Mouse (Mus musculus): Measurements from ENCODE around the gene Ptgdr. TPM values are rescaled to one million over a fixed set of nuclear protein-coding genes. Genes with fewer than 3 reads are reported as not detected.
"Not testable (repeated sequence)": the region's sequence is repeated elsewhere in the genome, so short reads cannot be mapped to it uniquely, and the experiment has no call there.

The Ptgdr gene
- polyA plus RNA-seq, 1 experiment from 2014 or later = 0.98 TPM

- not testable (repeated sequence) for H3K4me2 ChIP-seq (replicated peaks; ENCODE audit: low read depth, low read length); H3K27me3 ChIP-seq (ENCODE audit: control insufficient read depth, insufficient read depth, low read length); H3K9ac ChIP-seq (replicated peaks; ENCODE audit: low read depth, low read length); H3K4me3 ChIP-seq (ENCODE audit: low read depth, low read length); ATAC-seq (ENCODE audit: insufficient number of reproducible peaks, insufficient read depth, low FRiP score, low read depth); H3K9me3 ChIP-seq (ENCODE audit: control insufficient read depth, low read depth, low read length); H3K4me1 ChIP-seq (ENCODE audit: control insufficient read depth, insufficient read depth, low read length); H3K36me3 ChIP-seq (ENCODE audit: control insufficient read depth, insufficient read depth, low read length); H3K27ac ChIP-seq (ENCODE audit: low read length)
- 54% methylated on average over 3 of the region's 3 CpGs for WGBS
These were observed 25.0 kb downstream of the Ptgdr start for GRCm38 (mm10) chr14:44834134-44834533.

DNA sequence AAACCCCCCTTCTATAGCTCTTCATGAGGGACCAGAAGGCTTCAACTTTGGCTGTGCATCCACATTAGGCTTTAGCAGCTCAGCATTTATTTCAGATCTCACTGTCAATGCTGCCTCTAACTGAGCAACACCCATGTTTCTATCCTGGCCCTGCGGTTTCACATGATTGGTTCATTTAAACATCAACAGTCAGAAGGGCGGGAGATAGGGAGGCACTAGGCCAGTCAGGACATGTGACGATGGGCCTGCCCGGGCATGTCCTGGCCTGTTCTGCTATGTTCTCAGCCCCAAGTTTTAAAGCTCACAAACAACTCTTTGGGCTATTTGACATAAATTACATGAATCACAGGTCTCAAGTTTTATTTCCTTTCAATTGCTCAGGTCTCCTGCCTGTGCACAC is 26.1 kb downstream of the Ptgdr start:
- 85% methylated on average over 4 of the region's 4 CpGs for WGBS
- not testable (repeated sequence) for H3K4me3 ChIP-seq (ENCODE audit: low read depth, low read length); H3K27ac ChIP-seq (ENCODE audit: low read length); H3K9me3 ChIP-seq (ENCODE audit: control insufficient read depth, low read depth, low read length); H3K9ac ChIP-seq (replicated peaks; ENCODE audit: low read depth, low read length); H3K4me2 ChIP-seq (replicated peaks; ENCODE audit: low read depth, low read length); H3K36me3 ChIP-seq (ENCODE audit: control insufficient read depth, insufficient read depth, low read length); ATAC-seq (ENCODE audit: insufficient number of reproducible peaks, insufficient read depth, low FRiP score, low read depth); H3K4me1 ChIP-seq (ENCODE audit: control insufficient read depth, insufficient read depth, low read length); H3K27me3 ChIP-seq (ENCODE audit: control insufficient read depth, insufficient read depth, low read length)

DNA sequence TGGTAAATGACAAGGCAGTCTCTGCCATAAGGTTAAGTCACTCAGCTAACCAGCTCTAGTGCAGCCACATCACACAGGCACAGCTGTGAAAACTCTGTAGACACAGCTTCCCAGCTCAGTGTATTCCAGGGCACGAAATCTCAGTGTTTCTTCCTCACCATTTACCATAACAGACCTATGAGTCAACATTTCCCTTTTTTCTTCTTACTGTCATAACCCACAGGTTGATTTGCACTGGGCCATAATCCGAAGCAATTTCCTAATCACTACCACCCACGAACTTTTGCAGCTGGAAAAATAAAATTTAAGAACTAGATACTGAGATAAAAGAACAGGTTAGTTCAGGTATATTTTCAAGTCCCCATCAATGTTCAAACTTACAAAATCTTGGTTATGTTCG is 31.4 kb downstream of the Ptgdr start:
- no peak overlapping the region for H3K27ac ChIP-seq (ENCODE audit: low read length)
- WGBS = 75% methylated on average over 4 of the region's 4 CpGs
- H3K36me3 ChIP-seq (ENCODE audit: control insufficient read depth, insufficient read depth, low read length) = no peaks in the 10 kb centered on the region
- no peaks in the 10 kb centered on the region for H3K4me1 ChIP-seq (ENCODE audit: control insufficient read depth, insufficient read depth, low read length)
- no peaks in the 10 kb centered on the region for H3K9me3 ChIP-seq (ENCODE audit: control insufficient read depth, low read depth, low read length)
- no peak overlapping the region for H3K4me3 ChIP-seq (ENCODE audit: low read depth, low read length)
- H3K4me2 ChIP-seq (replicated peaks; ENCODE audit: low read depth, low read length) = no peak overlapping the region
- no peak overlapping the region for H3K9ac ChIP-seq (replicated peaks; ENCODE audit: low read depth, low read length)
- H3K27me3 ChIP-seq (ENCODE audit: control insufficient read depth, insufficient read depth, low read length) = no peaks in the 10 kb centered on the region
- no peak for ATAC-seq (ENCODE audit: insufficient number of reproducible peaks, insufficient read depth, low FRiP score, low read depth)

DNA sequence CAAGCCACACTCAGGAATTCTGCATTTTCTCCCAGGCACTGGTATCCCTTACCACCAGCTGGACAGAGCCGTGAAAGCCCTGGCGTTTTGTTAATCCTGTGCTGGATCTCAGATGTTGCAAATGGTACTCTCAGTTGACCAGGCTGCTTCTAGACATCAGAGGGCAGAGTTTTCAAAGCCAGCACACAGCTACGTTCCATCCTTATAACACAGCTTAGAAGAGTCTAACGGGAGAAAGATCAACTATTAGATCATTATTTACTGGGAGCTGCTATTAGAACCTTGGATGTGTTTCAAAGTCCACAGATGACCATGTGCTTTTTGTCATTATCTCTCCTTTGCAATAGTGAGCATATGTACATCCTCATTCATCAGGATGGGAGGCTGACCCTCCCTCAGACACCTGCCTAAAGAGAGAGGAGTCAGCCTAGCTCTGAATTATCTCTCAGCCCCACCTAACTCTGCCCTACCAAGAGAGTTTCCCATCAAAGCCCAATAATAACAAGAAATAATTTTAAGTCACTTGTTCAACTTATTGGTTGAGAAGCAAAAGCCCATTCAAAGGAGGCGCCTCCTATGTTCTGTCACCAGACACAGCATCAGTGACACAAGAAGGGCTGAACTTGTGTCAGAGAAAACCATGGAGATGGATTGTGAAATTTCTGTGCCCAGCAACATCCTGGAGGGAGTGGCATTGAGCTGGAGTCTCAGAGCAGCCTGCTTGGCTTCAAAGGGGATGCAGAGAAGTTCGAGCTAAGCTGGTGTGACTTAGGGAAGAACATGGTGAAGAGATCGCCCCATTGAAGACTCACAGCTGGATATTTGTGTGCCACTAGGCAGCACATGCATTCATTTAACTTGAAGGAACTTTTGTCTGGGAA is 37.8 kb downstream of the Ptgdr start:
- Histone ChIP-seq H3K36me3 (ENCODE audit: control insufficient read depth, insufficient read depth, low read length) (no peaks in the 10 kb centered on the region), H3K9ac (replicated peaks; ENCODE audit: low read depth, low read length) (no peak overlapping the region), H3K4me1 (ENCODE audit: control insufficient read depth, insufficient read depth, low read length) (no peaks in the 10 kb centered on the region), H3K27me3 (ENCODE audit: control insufficient read depth, insufficient read depth, low read length) (no peaks in the 10 kb centered on the region), H3K9me3 (ENCODE audit: control insufficient read depth, low read depth, low read length) (no peaks in the 10 kb centered on the region), H3K4me2 (replicated peaks; ENCODE audit: low read depth, low read length) (no peak overlapping the region), H3K27ac (ENCODE audit: low read length) (no peak overlapping the region), H3K4me3 (ENCODE audit: low read depth, low read length) (no peak overlapping the region)
- WGBS = 57% methylated on average over 7 of the region's 7 CpGs
- ATAC-seq (ENCODE audit: insufficient number of reproducible peaks, insufficient read depth, low FRiP score, low read depth) = no peak

DNA sequence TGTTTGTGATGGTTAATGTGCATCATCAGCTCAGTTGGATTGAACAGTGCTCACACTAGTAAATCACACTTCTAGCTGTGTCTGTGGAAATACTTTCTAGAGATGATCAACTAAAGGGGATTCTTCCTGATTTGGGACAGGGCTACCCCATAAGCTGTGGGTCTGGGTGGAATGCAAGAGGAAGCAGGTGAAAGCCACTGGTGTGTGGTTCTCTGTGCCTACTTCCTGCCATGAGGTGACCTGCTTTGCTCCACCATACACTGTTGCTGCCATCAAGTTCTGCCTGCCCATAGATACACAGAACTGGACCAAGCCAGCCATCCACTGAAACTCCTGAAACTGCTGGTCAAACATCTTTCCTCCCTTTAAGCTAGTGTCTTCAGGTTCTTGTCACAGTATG is 46.0 kb downstream of the Ptgdr start:
- not testable (repeated sequence) for ATAC-seq (ENCODE audit: insufficient number of reproducible peaks, insufficient read depth, low FRiP score, low read depth)

More for the DNA sequence above, 46.0 kb downstream of the Ptgdr start:
- H3K4me2 ChIP-seq (replicated peaks; ENCODE audit: low read depth, low read length); H3K4me1 ChIP-seq (ENCODE audit: control insufficient read depth, insufficient read depth, low read length); H3K36me3 ChIP-seq (ENCODE audit: control insufficient read depth, insufficient read depth, low read length); H3K9ac ChIP-seq (replicated peaks; ENCODE audit: low read depth, low read length); H3K4me3 ChIP-seq (ENCODE audit: low read depth, low read length); H3K27me3 ChIP-seq (ENCODE audit: control insufficient read depth, insufficient read depth, low read length); H3K9me3 ChIP-seq (ENCODE audit: control insufficient read depth, low read depth, low read length); H3K27ac ChIP-seq (ENCODE audit: low read length): not testable (repeated sequence)

Other genes starting within 250 kb of the Ptgdr start
- gene Gm5624, start 231.4 kb downstream of the Ptgdr start, polyA plus RNA-seq (2014; fragmentation: Nextera tagmentation; extraction: Ambion mirVana) = not detected in 2 replicates
- gene Gm8257, start 152.9 kb downstream of the Ptgdr start, polyA plus RNA-seq (2014; fragmentation: Nextera tagmentation; extraction: Ambion mirVana) = not detected in 2 replicates
- gene Gm8267, start 109.0 kb downstream of the Ptgdr start, polyA plus RNA-seq (2014; fragmentation: Nextera tagmentation; extraction: Ambion mirVana) = not detected in 2 replicates
- gene Ptger2, start 128.8 kb upstream of the Ptgdr start, polyA plus RNA-seq (2014; fragmentation: Nextera tagmentation; extraction: Ambion mirVana) = 2.2 and 3.3 TPM in 2 replicates

All from stomach, embryonic 14.5 days (tissue).